Mouse (Mus musculus): ENCODE data around the gene Pon1.

GRCm38 (mm10) chr6:5147488-5148142 is 46.1 kb downstream of the Pon1 start:
- TF ChIP-seq CTCF (IDR thresholded peaks at IDR 0.05; ENCODE audit: control insufficient read depth, insufficient read depth, insufficient read length) (no peak), USF1 (IDR thresholded peaks at IDR 0.05; ENCODE audit: low read depth) (no peak), MAX (IDR thresholded peaks at IDR 0.05) (no peak), FOSL1 (IDR thresholded peaks at IDR 0.05; ENCODE audit: insufficient read depth, low read length, poor library complexity, severe bottlenecking) (no peak), MYOD1 (IDR thresholded peaks at IDR 0.05; ENCODE audit: control insufficient read depth, insufficient read length, low read depth) (no peak), MYOG (IDR thresholded peaks at IDR 0.05; ENCODE audit: control insufficient read depth, extremely low read depth, insufficient read length) (no peak)
